Mouse (Mus musculus) lung, postnatal 0 days (tissue): ENCODE results near the gene Hectd1. TPM values are rescaled to one million over a fixed set of nuclear protein-coding genes. Genes with fewer than 3 reads are reported as not detected.

Source experiments
- ATAC-seq: fragments of 200-750 bp; cut with Nextera tagmentation; 2 replicates; pipeline ENCODE4 v1.8.0; 2017; ENCODE audit warnings: moderate library complexity
- DNase-seq: peaks from one replicate; pipeline ENCODE4 v3.0.0-alpha.2; 2016; ENCODE audit warnings: low spot score
- H3K27ac ChIP-seq: fragments of 300-500 bp; sonication (generic); 2 replicates; pipeline ENCODE4 v1.5.1; 2014; ENCODE audit warnings: antibody characterized with exemption, mild to moderate bottlenecking, low read length, mixed read lengths
- H3K27me3 ChIP-seq: fragments of 300-500 bp; sonication (generic); replicated peaks from 2 replicates; pipeline ENCODE4 v1.6.1; 2014; ENCODE audit warnings: low read length, mixed read lengths; ENCODE audit not compliant: insufficient read depth
- H3K36me3 ChIP-seq: fragments of 300-500 bp; sonication (generic); 2 replicates; pipeline ENCODE4 v1.6.1; 2014; ENCODE audit warnings: low read length, mixed read lengths; ENCODE audit not compliant: insufficient read depth
- H3K4me1 ChIP-seq: fragments of 300-500 bp; sonication (generic); 2 replicates; pipeline ENCODE4 v1.6.1; 2014; ENCODE audit warnings: antibody characterized with exemption, low read depth, low read length, mixed read lengths; ENCODE audit not compliant: insufficient read depth
- H3K4me2 ChIP-seq: fragments of 300-500 bp; sonication (generic); replicated peaks from 2 replicates; pipeline ENCODE4 v1.6.1; 2014; ENCODE audit warnings: low read depth, mild to moderate bottlenecking, low read length, moderate library complexity, mixed read lengths
- H3K4me3 ChIP-seq: fragments of 300-500 bp; sonication (generic); 2 replicates; pipeline ENCODE4 v1.5.1; 2014; ENCODE audit warnings: low read depth, low read length
- H3K9ac ChIP-seq: fragments of 300-500 bp; sonication (generic); replicated peaks from 2 replicates; pipeline ENCODE4 v1.6.1; 2014; ENCODE audit warnings: low read depth, mild to moderate bottlenecking
- H3K9me3 ChIP-seq: fragments of 300-500 bp; sonication (generic); 2 replicates; pipeline ENCODE4 v1.6.1; 2016; ENCODE audit warnings: low read length, mixed read lengths
- CTCF ChIP-seq: IDR thresholded peaks from 2 replicates; pipeline ENCODE4 v1.5.1; 2016; ENCODE audit warnings: antibody characterized with exemption, mild to moderate bottlenecking
- EP300 ChIP-seq: IDR thresholded peaks from 2 replicates; pipeline ENCODE4 v1.6.1; 2016; ENCODE audit warnings: antibody characterized with exemption, mild to moderate bottlenecking, control low read depth
- WGBS: fragments of 180-500 bp; shearing (Covaris S2); extraction: QIAGEN DNeasy Blood & Tissue Kit; methylation state at CpG from one replicate; pipeline ENCODE4 v1.1.7; 2014; 5-methylcytosine and 5-hydroxymethylcytosine counted together
- polyA plus RNA-seq: library from polyadenylated mRNA; unstranded; fragments of >200 nt; fragmentation: Nextera tagmentation; extraction: Ambion mirVana; gene quantifications from 2 replicates; pipeline ENCODE4 v1.2.1, GENCODE M21; 2015

The Hectd1 gene
- polyA plus RNA-seq, 1 experiment from 2014 or later: 27.5 TPM

GRCm38 (mm10) chr12:51721836-51722235, 107.5 kb downstream of the Hectd1 start:
- no peak for TF ChIP-seq CTCF
- TF ChIP-seq EP300: no peak
- DNase-seq (no peak), ATAC-seq (no peak)
- no peak overlapping the region for H3K4me2 ChIP-seq
- no peak overlapping the region for H3K9ac ChIP-seq
- H3K36me3 ChIP-seq: no peaks in the 10 kb centered on the region
- H3K27ac ChIP-seq: no peak overlapping the region
- 89% methylated on average over 8 of the region's 8 CpGs for WGBS
- H3K9me3 ChIP-seq: no peaks in the 10 kb centered on the region
- no peaks in the 10 kb centered on the region for H3K4me1 ChIP-seq
- no peaks in the 10 kb centered on the region for H3K27me3 ChIP-seq
- H3K4me3 ChIP-seq: no peak overlapping the region

- no peak overlapping the region for H3K4me2 ChIP-seq
- H3K4me3 ChIP-seq: no peak overlapping the region
- no peaks in the 10 kb centered on the region for H3K36me3 ChIP-seq
- ATAC-seq (no peak), DNase-seq (no peak)
- H3K9me3 ChIP-seq: no peaks in the 10 kb centered on the region
- TF ChIP-seq EP300 (no peak), CTCF (no peak)
- no peak overlapping the region for H3K27ac ChIP-seq
- 88% methylated on average over 6 of the region's 6 CpGs for WGBS
- no peaks in the 10 kb centered on the region for H3K27me3 ChIP-seq
- no peaks in the 10 kb centered on the region for H3K4me1 ChIP-seq
- H3K9ac ChIP-seq: no peak overlapping the region
These were observed 110.7 kb downstream of the Hectd1 start for GRCm38 (mm10) chr12:51718617-51719016.

- Histone ChIP-seq H3K4me1 (no peaks in the 10 kb centered on the region), H3K4me2 (no peak overlapping the region), H3K9me3 (no peaks in the 10 kb centered on the region), H3K36me3 (no peaks in the 10 kb centered on the region), H3K9ac (no peak overlapping the region), H3K4me3 (no peak overlapping the region), H3K27me3 (no peaks in the 10 kb centered on the region), H3K27ac (no peak overlapping the region)
- ATAC-seq (no peak), DNase-seq (no peak)
- TF ChIP-seq CTCF: no peak
- TF ChIP-seq EP300: no peak
- WGBS: 55% methylated on average over 1 of the region's 1 CpGs
These were observed 116.7 kb downstream of the Hectd1 start for GRCm38 (mm10) chr12:51712685-51713084.

- no peaks in the 10 kb centered on the region for H3K27me3 ChIP-seq
- DNase-seq: no peak
- no peaks in the 10 kb centered on the region for H3K36me3 ChIP-seq
- no peak overlapping the region for H3K27ac ChIP-seq
- 0 out of 2 replicates have a peak, but pooled peaks have one; percentile 19 for ATAC-seq
- H3K4me3 ChIP-seq: no peak overlapping the region
- no peaks in the 10 kb centered on the region for H3K9me3 ChIP-seq
- no peak overlapping the region for H3K9ac ChIP-seq
- no peak overlapping the region for H3K4me2 ChIP-seq
- TF ChIP-seq CTCF (no peak), EP300 (no peak)
- no peaks in the 10 kb centered on the region for H3K4me1 ChIP-seq
- WGBS: 53% methylated on average over 5 of the region's 5 CpGs
These were observed 119.2 kb downstream of the Hectd1 start for GRCm38 (mm10) chr12:51710154-51710553.

GRCm38 (mm10) chr12:51709741-51710140, 119.6 kb downstream of the Hectd1 start:
- Histone ChIP-seq H3K27ac (no peak overlapping the region), H3K27me3 (no peaks in the 10 kb centered on the region), H3K36me3 (no peaks in the 10 kb centered on the region; the same call in 1 of the 2 replicates), H3K4me3 (no peak overlapping the region), H3K9me3 (no peaks in the 10 kb centered on the region), H3K9ac (no peak overlapping the region), H3K4me1 (no peaks in the 10 kb centered on the region), H3K4me2 (no peak overlapping the region)
- ATAC-seq: no peak
- TF ChIP-seq EP300 (no peak), CTCF (no peak)
- WGBS: 65% methylated on average over 3 of the region's 3 CpGs
- DNase-seq: no peak

- Histone ChIP-seq H3K36me3 (no peaks in the 10 kb centered on the region; the same call in 1 of the 2 replicates), H3K9me3 (no peaks in the 10 kb centered on the region), H3K4me1 (no peaks in the 10 kb centered on the region), H3K4me3 (no peak overlapping the region), H3K4me2 (no peak overlapping the region), H3K27ac (0 out of 2 replicates have a peak overlapping the region, but pooled peaks have one; percentile 49), H3K9ac (no peak overlapping the region), H3K27me3 (no peaks in the 10 kb centered on the region)
- DNase-seq (peak; percentile 71), ATAC-seq (peak; percentile 50)
- 51% methylated on average over 14 of the region's 14 CpGs for WGBS
- no peak for TF ChIP-seq CTCF
- TF ChIP-seq EP300: no peak
These were observed 120.2 kb downstream of the Hectd1 start for GRCm38 (mm10) chr12:51708941-51709686.
